Mouse (Mus musculus): ENCODE measurements around the gene Gabarap.
A peak's percentile ranks its signal among the peaks of the same experiment; 100 is the strongest.

Gene Gabarap

DNA sequence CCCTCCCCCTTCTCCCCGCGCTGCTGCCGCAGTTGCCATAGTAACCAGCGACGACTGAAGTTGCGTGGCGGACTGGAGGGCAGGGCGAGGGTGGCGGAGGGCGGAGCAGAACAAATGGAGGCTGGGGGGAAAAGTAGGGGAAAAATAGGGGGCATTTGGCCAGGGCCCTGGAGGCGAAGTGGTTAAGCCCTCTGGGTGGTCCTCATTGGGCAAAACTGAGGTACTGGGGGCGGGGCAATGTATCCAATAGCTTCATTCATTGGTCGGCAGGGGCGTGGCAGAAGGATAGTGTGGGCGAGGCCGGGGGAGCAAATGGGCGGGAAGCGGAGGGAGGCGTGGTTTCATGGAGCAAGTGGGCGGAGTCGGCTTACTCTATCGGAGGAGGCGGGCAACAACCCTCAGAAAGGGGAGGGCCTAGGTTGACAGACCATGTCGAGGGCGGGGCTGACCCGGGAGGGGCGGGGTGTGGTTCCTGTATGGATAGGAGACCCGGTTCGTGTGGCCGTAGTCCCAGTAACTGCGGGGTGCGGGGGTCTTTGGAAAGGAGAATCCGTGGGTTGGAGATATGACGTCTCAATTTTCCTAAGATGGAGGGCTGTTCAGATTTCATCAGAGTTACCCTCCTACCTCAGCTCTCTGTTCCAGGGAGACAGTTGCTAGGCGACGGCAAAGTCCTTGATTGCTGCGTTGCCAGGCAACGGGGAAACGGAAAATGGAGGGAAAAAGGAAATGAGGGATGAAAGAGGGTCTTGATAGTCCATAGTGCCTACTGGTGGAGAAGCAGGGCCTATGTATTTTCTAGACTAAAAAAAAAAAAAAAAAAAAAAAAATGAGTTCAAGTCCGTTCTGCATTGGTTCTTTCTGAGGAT, 30.6 kb downstream of the Gabarap start:
- DNase-seq (ENCODE audit: low spot score) = peak; percentile 100

- peak; percentile 71 for DNase-seq (ENCODE audit: low spot score)
These were observed 32.7 kb downstream of the Gabarap start for GRCm38 (mm10) chr11:70023481-70024150.

GRCm38 (mm10) chr11:70024151-70024514, 33.2 kb downstream of the Gabarap start:
- DNase-seq (ENCODE audit: low spot score) = no peak

- DNase-seq (ENCODE audit: low spot score) = peak; percentile 83
These were observed 35.7 kb downstream of the Gabarap start for GRCm38 (mm10) chr11:70026689-70027088.

DNA sequence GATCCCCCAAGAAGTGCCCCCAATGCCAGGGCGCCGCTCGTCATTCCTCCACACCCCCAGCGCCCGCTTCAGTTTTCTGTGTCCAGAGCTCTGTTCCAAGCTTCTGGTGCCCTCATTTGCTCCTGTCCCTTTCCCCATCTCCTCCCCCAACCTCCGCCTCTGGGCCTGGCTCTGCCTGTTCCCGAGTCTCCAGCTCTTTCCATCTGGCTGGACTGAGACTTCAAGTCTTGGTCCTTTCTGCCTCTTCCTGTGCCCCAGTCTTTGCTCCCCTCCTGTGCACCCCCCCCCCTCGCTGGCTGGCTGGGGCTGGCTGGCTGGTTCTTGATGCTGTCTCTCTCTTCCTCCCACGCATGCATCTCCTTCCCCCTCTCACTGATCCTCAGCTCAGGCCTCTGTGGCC, 36.5 kb downstream of the Gabarap start:
- DNase-seq (ENCODE audit: low spot score) = peak; percentile 7

DNA sequence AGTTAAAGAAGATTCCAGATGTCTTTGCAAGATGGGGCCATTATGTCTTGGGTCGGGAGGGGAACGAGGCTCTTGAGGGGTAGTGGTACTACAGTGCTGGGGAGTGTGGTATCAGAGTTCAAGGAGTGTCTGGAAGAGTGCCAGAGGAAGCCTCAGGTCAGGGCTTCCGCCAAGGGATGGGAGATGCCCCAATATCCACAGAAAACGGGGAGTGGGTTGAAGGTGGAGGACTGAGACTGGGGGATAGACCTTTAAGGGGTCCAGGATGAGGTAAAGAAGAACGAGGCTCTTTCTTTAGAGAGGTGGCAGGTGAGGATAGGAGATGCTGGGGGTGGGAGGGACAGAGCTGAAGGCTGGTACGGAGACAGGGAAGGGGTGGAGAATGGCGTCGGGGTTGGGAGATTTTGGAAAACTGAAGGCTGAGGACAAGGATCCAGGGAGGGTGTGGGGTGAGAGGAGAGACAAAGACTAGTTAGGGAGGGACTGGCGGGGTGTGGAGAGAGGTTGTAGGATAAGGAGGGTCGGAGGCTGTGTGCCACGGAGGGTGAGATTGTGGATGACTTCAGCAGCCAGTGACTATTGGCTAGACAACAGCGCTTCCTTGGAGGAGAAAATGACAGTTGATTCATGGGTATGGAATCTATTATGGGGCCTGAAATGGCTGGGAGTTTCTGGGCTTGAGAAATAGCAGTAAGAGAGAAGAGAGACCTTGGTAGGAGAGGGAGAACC, 37.6 kb downstream of the Gabarap start:
- DNase-seq (ENCODE audit: low spot score) = no peak

- peak; percentile 99 for DNase-seq (ENCODE audit: low spot score)
These were observed 38.3 kb downstream of the Gabarap start for GRCm38 (mm10) chr11:70029130-70029801.

- DNase-seq (ENCODE audit: low spot score) = no peak
These were observed 39.0 kb downstream of the Gabarap start for GRCm38 (mm10) chr11:70029829-70030550.

DNA sequence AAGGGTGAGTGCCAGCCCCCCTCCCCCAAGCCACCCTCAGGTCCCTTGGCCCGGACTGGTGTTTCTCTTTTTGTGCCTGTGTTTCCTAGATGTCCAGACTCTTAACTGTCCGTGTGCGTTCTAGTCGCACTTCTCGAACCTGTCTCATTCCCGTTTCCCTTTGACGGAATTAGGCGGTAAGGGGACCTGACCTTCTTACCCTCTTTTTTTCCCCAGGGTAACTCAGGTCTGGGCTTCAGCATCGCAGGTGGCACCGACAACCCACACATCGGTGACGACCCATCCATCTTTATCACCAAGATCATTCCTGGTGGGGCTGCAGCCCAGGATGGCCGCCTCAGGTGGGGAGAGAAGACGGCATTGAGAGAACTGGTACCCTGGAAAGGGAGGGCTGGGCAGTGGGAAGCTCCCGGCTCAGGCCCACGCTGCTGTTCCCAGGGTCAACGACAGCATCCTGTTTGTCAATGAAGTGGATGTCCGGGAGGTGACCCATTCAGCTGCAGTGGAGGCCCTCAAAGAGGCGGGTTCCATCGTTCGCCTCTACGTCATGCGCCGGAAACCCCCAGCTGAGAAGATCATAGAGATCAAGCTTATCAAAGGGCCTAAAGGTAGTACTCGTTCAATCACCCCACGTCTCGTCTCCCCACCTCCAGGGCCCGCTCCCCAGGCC, 39.8 kb downstream of the Gabarap start:
- no peak for DNase-seq (ENCODE audit: low spot score)

GRCm38 (mm10) chr11:70031321-70031670, 40.4 kb downstream of the Gabarap start:
- no peak for DNase-seq (ENCODE audit: low spot score)

DNA sequence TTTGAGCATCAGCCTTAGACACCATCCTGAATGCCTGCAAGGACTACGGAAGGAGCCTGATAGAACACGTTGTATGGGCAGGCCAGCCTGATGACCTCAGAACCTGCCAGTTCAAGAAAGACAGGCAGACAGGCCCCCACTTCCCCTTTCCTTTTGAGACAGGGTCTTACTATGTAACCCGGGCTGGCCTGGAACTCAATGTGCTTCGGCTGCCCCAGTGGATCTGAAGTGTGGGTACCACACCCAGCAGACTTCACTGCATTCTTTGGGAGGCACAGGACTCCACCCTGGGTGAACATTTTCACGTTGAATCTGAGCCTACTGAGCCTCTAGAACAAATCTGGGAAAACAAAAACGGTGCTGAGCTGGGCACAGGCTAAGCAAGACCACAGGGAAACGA, 47.2 kb downstream of the Gabarap start:
- no peak for DNase-seq (ENCODE audit: low spot score)

- DNase-seq (ENCODE audit: low spot score) = no peak
These were observed 48.7 kb downstream of the Gabarap start for GRCm38 (mm10) chr11:70039631-70040030.

DNA sequence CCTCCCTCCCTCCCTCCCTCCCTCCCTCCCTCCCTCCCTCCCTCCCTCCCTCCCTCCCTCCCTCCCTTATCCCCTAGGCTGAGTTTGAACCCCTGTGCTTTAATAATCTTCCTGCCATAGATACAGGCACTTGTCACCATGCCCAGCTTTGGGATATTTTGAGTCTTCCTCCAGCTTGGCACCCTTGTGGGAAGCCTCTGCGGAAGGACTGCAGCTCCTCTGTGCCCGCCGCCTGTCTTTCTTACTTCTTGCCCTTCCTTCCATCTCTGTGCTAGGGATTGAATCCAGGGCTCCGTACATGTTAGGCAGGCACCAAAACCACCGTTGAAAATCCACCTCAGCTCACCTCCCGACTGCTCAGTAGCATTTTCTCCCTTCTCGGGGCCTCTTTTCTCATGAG, 49.2 kb downstream of the Gabarap start:
- DNase-seq (ENCODE audit: low spot score) = no peak

DNA sequence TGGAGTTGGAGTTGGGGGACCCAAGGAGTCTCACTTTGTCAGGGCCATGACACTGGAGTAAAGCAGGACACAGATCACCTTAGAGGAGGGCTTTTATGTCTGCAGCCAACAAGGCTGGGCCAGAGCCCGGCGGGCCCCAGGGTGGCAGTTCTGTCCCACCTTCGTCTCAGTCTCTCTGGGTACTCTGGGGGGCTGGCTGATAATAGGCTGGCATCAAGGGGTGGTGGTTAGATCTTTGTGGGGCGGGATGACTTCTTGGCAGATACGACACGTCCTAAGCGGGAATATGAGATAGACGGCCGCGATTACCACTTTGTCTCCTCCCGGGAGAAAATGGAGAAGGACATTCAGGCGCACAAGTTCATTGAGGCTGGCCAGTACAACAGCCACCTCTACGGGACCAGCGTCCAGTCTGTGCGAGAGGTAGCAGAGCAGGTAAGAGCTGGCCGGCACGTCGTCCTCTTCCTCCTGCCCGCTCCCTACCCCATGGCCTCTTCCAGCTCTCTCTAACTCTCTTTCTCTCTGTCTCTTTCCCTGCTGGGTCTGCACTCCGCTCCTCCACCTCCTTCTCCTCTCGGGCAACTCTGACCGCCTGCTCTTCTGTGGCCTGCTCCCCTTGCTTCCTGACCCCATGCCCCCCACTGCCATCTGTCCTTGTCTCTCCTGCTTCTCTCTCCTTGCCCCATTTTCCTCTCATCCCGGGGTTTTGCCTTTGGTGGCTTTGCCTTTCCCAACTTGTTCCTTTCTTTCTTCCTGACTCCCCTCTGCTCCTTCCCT, 51.6 kb downstream of the Gabarap start:
- no peak for DNase-seq (ENCODE audit: low spot score)

DNA sequence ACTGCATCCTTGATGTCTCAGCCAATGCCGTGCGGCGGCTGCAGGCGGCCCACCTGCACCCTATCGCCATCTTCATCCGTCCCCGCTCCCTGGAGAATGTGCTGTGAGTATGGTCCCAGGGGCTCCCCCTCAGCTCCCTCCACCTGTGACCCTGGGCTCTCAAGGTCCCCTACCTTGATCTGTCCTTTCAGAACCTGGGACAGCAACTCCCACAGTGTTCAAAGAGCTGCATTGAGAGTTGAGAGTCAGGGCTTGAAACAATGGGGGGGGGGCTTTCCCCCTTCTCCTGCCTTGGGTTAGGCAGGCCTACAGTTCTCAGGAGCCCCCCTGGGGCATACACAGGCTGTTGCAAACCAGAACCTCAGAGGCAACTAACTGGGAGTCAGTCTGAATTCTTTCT, 52.7 kb downstream of the Gabarap start:
- DNase-seq (ENCODE audit: low spot score) = no peak

Measured in embryo, embryonic 10.5 days (tissue).